Mouse (Mus musculus) embryo, embryonic 11.5 days (tissue): ENCODE measurements around the gene Ahcyl2.
A peak's percentile ranks its signal among the peaks of the same experiment; 100 is the strongest.
"Not testable (repeated sequence)": the region's sequence is repeated elsewhere in the genome, so short reads cannot be mapped to it uniquely, and the experiment has no call there.

Experiments used
- DNase-seq: peaks from one replicate; pipeline ENCODE4 v3.0.0-alpha.2; 2012; ENCODE audit warnings: low read depth, low spot score

The Ahcyl2 gene

GRCm38 (mm10) chr6:29815634-29816033, 47.8 kb downstream of the Ahcyl2 start:
- no peak for DNase-seq

- not testable (repeated sequence) for DNase-seq
Measured at GRCm38 (mm10) chr6:29816371-29816770, 48.6 kb downstream of the Ahcyl2 start.

- peak; percentile 11 for DNase-seq
Measured at GRCm38 (mm10) chr6:29819309-29819708, 51.5 kb downstream of the Ahcyl2 start.

GRCm38 (mm10) chr6:29820314-29820713, 52.5 kb downstream of the Ahcyl2 start:
- DNase-seq = no peak

GRCm38 (mm10) chr6:29820926-29821325, 53.1 kb downstream of the Ahcyl2 start:
- no peak for DNase-seq

- no peak for DNase-seq
Measured at GRCm38 (mm10) chr6:29821770-29822169, 54.0 kb downstream of the Ahcyl2 start.

GRCm38 (mm10) chr6:29825302-29825701, 57.5 kb downstream of the Ahcyl2 start:
- no peak for DNase-seq

- no peak for DNase-seq
Measured at GRCm38 (mm10) chr6:29827291-29828242, 59.8 kb downstream of the Ahcyl2 start.

- DNase-seq = no peak
Measured at GRCm38 (mm10) chr6:29828574-29829234, 60.9 kb downstream of the Ahcyl2 start.

- no peak for DNase-seq
Measured at GRCm38 (mm10) chr6:29832356-29832755, 64.5 kb downstream of the Ahcyl2 start.

GRCm38 (mm10) chr6:29833117-29833516, 65.3 kb downstream of the Ahcyl2 start:
- DNase-seq = no peak

GRCm38 (mm10) chr6:29833568-29834255, 65.9 kb downstream of the Ahcyl2 start:
- DNase-seq = no peak

- no peak for DNase-seq
Measured at GRCm38 (mm10) chr6:29835543-29836177, 67.8 kb downstream of the Ahcyl2 start.

GRCm38 (mm10) chr6:29837579-29837978, 69.8 kb downstream of the Ahcyl2 start:
- DNase-seq = no peak

GRCm38 (mm10) chr6:29838531-29838930, 70.7 kb downstream of the Ahcyl2 start:
- no peak for DNase-seq

GRCm38 (mm10) chr6:29840008-29840407, 72.2 kb downstream of the Ahcyl2 start:
- no peak for DNase-seq

GRCm38 (mm10) chr6:29841461-29841860, 73.7 kb downstream of the Ahcyl2 start:
- DNase-seq = no peak

- no peak for DNase-seq
Measured at GRCm38 (mm10) chr6:29847643-29848166, 79.9 kb downstream of the Ahcyl2 start.

GRCm38 (mm10) chr6:29848808-29849207, 81.0 kb downstream of the Ahcyl2 start:
- DNase-seq = no peak

- no peak for DNase-seq
Measured at GRCm38 (mm10) chr6:29850096-29850495, 82.3 kb downstream of the Ahcyl2 start.

- DNase-seq = no peak
Measured at GRCm38 (mm10) chr6:29850747-29851146, 82.9 kb downstream of the Ahcyl2 start.
